Mouse (Mus musculus) midbrain, embryonic 16.5 days (tissue): ENCODE results near the gene Sorl1. TPM values are rescaled to one million over a fixed set of nuclear protein-coding genes. Genes with fewer than 3 reads are reported as not detected.

Experiments used
- ATAC-seq: fragments of 200-750 bp; cut with Nextera tagmentation; 2 replicates; pipeline ENCODE4 v1.8.0; 2017; ENCODE audit warnings: moderate TSS enrichment
- H3K27ac ChIP-seq: fragments of 300-500 bp; sonication (generic); 2 replicates; pipeline ENCODE4 v1.5.1; 2014; ENCODE audit warnings: mild to moderate bottlenecking, low read length, mixed read lengths
- H3K27me3 ChIP-seq: fragments of 300-500 bp; sonication (generic); 2 replicates; pipeline ENCODE4 v1.6.1; 2014; ENCODE audit warnings: low read depth, low read length, mixed read lengths; ENCODE audit not compliant: control insufficient read depth, insufficient read depth
- H3K36me3 ChIP-seq: fragments of 300-500 bp; sonication (generic); 2 replicates; pipeline ENCODE4 v1.6.1; 2014; ENCODE audit warnings: mild to moderate bottlenecking, low read length, moderate library complexity, mixed read lengths; ENCODE audit not compliant: control insufficient read depth, insufficient read depth
- H3K4me1 ChIP-seq: fragments of 300-500 bp; sonication (generic); 2 replicates; pipeline ENCODE4 v1.6.1; 2014; ENCODE audit warnings: mild to moderate bottlenecking, low read length, mixed read lengths; ENCODE audit not compliant: control insufficient read depth, insufficient read depth
- H3K4me2 ChIP-seq: fragments of 300-500 bp; sonication (generic); 2 replicates; pipeline ENCODE4 v1.6.1; 2014; ENCODE audit warnings: mild to moderate bottlenecking, low read length, mixed read lengths
- H3K4me3 ChIP-seq: fragments of 300-500 bp; sonication (generic); 2 replicates; pipeline ENCODE4 v1.5.1; 2014; ENCODE audit warnings: low read depth, mild to moderate bottlenecking, low read length, moderate library complexity, mixed read lengths
- H3K9ac ChIP-seq: fragments of 300-500 bp; sonication (generic); 2 replicates; pipeline ENCODE4 v1.6.1; 2014; ENCODE audit warnings: low read depth, low read length, mixed read lengths
- H3K9me3 ChIP-seq: fragments of 300-500 bp; sonication (generic); replicated peaks from 2 replicates; pipeline ENCODE4 v1.6.1; 2014; ENCODE audit warnings: mild to moderate bottlenecking, low read length, mixed read lengths; ENCODE audit not compliant: control insufficient read depth, poor library complexity, severe bottlenecking
- WGBS: fragments of 180-500 bp; shearing (Covaris S2); extraction: QIAGEN DNeasy Blood & Tissue Kit; methylation state at CpG from one replicate; pipeline ENCODE4 v1.1.7; 2014; 5-methylcytosine and 5-hydroxymethylcytosine counted together
- polyA plus RNA-seq: library from polyadenylated mRNA; unstranded; fragments of >200 nt; fragmentation: Nextera tagmentation; extraction: Ambion mirVana; gene quantifications from 2 replicates; pipeline ENCODE4 v1.2.1, GENCODE M21; 2015

Gene Sorl1
- polyA plus RNA-seq, 1 experiment from 2014 or later: 6.8 TPM

DNA sequence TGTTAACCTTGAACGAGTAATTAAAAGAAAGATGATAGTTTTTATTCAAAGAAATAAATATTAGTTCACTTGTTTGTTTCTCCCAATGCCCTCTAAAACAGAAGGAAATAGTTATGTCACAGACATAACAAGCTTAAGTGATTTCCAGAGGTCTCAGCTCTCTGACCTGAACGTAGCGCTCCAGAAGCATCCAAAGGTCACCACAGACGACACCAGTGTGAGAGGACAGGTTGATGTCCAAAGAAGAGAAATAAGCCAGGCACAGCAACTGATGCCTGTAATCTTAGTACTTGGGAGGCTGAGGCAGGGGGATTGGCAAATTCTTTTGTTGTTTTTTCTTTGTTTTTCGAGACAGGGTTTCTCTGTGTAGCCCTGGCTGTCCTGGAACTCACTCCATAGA, 67.5 kb downstream of the Sorl1 start:
- Histone ChIP-seq H3K4me1 (peaks cover 6% of the 10 kb centered on the region; the same call in 1 of the 2 replicates), H3K9me3 (no peaks in the 10 kb centered on the region), H3K4me2 (no peak overlapping the region), H3K4me3 (no peak overlapping the region), H3K27ac (no peak overlapping the region), H3K27me3 (no peaks in the 10 kb centered on the region), H3K9ac (no peak overlapping the region), H3K36me3 (no peaks in the 10 kb centered on the region)
- 89% methylated on average over 5 of the region's 5 CpGs for WGBS
- ATAC-seq: no peak

DNA sequence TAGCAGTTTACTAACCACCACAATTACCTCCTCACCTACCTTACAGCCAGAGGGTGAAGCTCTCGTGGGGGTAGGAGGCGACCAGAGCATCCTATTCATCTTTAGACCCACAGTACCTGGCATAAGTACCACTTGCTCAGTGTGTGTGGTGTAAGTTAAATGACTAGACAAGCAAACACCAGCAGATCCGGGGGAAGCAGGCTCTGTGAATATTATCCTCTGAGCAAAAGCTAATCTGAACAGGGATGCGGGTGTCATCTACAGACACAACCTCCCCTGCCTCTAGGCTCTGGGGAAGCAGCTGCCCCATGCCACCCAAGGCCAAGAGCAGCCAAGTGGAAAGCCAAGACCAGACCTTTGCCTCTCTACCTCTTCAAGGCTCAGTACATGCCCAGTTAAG, 68.7 kb downstream of the Sorl1 start:
- H3K9ac ChIP-seq: no peak overlapping the region
- no peak overlapping the region for H3K4me3 ChIP-seq
- no peak overlapping the region for H3K27ac ChIP-seq
- no peaks in the 10 kb centered on the region for H3K36me3 ChIP-seq
- no peaks in the 10 kb centered on the region; the same call in 1 of the 2 replicates for H3K27me3 ChIP-seq
- no peak for ATAC-seq
- WGBS: 79% methylated on average over 4 of the region's 4 CpGs
- no peak overlapping the region for H3K4me2 ChIP-seq
- peaks cover 6% of the 10 kb centered on the region; the same call in 1 of the 2 replicates for H3K4me1 ChIP-seq
- H3K9me3 ChIP-seq: no peaks in the 10 kb centered on the region

DNA sequence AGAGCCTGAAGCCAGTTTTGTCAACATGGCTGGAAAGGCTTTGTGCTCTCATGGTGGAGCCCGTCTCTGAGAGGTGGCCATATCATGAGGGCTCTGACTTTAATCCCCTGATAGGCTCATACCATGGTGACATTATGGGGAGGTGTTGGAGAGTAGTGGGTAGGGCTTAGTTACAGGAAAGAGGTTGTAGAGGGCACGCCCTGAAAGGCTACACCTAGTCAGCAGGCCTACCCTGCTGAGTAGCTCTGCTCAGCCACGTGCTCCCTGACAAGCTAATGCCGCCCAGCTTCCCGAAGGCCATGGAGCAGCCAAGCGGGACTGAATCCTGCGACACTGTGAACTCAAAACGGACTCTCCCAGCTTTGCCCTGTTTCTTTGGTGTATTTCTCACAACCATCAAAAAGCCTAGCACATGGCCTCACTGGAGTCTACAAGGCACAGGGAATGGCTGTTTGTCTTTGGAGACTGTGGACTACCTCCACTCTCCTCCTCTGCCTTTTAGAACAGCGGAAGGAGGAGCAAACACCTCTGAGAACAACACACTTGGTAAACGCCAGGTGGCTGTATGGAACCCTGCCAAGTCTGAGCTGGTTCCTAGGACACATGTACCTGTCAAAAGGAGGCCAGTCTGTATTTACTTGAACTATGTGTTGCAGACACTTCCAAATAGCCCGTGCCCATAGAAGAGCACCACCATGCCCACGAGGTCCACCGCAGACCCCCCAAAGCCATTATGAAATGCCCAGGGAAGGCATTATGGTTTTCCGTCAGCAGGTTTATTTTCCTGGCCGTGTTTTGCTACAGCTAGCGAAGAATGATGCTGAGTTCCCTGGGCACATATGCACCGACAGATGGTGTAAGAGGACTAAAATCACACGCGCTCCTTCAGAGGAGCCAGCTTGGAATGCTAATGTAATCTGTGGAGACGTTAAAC, 69.5 kb downstream of the Sorl1 start:
- no peak overlapping the region for H3K4me2 ChIP-seq
- peak; percentile 75 for ATAC-seq
- no peak overlapping the region for H3K4me3 ChIP-seq
- no peaks in the 10 kb centered on the region for H3K36me3 ChIP-seq
- H3K4me1 ChIP-seq: peaks cover 6% of the 10 kb centered on the region; the same call in 1 of the 2 replicates
- no peaks in the 10 kb centered on the region for H3K9me3 ChIP-seq
- no peak overlapping the region for H3K9ac ChIP-seq
- WGBS: 62% methylated on average over 20 of the region's 20 CpGs
- no peaks in the 10 kb centered on the region; the same call in 1 of the 2 replicates for H3K27me3 ChIP-seq
- peak overlapping the region; percentile 23; the same call in 1 of the 2 replicates for H3K27ac ChIP-seq

DNA sequence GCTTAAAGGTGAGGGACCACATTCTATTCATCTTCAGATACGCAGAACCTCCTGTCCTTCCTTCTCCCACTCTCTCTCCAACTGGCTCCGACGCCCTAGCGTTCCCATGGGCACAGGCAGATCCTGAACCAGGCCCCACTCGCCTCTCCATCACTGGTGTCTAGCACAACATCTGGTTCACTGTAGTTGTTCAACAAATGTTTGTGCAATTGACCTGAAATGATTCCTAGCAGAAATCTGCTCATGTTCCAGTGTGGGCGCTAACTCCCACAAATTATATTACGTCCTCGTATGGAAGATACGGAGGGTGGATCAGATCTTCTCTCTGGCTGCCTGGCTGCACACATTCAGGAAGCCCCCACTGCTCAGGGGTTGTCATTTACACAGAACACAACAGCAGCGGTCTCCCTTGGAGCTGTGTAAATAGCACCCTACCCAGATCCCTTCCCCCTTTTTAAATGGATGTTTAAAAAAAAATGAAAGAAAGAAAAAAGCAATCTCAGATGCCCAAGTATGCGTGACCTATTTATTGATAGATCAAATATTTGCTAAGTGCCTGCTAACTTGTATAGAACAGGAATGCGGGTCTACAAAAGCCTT, 70.4 kb downstream of the Sorl1 start:
- no peak overlapping the region for H3K4me2 ChIP-seq
- H3K4me3 ChIP-seq: no peak overlapping the region
- peak; percentile 52; the same call in 1 of the 2 replicates for ATAC-seq
- peaks cover 6% of the 10 kb centered on the region; the same call in 1 of the 2 replicates for H3K4me1 ChIP-seq
- H3K9ac ChIP-seq: no peak overlapping the region
- H3K27me3 ChIP-seq: no peaks in the 10 kb centered on the region; the same call in 1 of the 2 replicates
- WGBS: 64% methylated on average over 12 of the region's 12 CpGs
- no peaks in the 10 kb centered on the region for H3K9me3 ChIP-seq
- no peak overlapping the region for H3K27ac ChIP-seq
- H3K36me3 ChIP-seq: no peaks in the 10 kb centered on the region

DNA sequence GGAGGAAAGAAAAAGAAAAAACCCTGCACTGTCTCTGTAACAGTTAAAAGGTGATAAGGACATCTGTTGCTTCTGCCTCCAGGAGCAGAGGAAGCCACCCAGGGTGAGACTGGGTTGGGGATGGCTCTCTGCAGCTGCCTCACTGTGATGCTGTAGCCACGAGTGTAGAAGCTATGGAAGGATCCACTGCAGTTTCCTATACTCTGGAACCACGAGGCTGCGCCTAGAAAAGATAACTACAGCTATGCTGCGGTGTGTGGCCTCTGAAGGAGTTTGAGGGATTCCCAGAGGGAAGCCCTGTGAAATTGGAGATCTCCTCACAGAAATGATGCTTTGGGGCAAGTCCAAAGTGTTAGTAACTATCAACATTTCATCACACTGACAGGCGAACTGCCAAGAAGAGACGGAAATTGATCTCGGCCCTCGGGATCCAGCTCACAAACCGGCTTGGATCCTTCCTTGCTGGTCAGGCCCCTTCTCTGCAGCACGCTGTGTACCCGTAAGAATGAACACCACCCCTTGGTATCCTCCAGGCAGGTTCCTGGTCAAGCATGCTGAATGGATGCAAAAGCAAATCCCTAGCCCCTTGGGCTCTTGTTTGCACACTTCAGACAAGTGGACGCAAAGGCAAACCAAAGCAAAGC, 71.3 kb downstream of the Sorl1 start:
- Histone ChIP-seq H3K27ac (no peak overlapping the region), H3K4me2 (no peak overlapping the region), H3K27me3 (no peaks in the 10 kb centered on the region; the same call in 1 of the 2 replicates), H3K36me3 (no peaks in the 10 kb centered on the region), H3K4me3 (no peak overlapping the region), H3K9me3 (no peaks in the 10 kb centered on the region), H3K9ac (no peak overlapping the region), H3K4me1 (peaks cover 12% of the 10 kb centered on the region)
- no peak for ATAC-seq
- 68% methylated on average over 12 of the region's 12 CpGs for WGBS

DNA sequence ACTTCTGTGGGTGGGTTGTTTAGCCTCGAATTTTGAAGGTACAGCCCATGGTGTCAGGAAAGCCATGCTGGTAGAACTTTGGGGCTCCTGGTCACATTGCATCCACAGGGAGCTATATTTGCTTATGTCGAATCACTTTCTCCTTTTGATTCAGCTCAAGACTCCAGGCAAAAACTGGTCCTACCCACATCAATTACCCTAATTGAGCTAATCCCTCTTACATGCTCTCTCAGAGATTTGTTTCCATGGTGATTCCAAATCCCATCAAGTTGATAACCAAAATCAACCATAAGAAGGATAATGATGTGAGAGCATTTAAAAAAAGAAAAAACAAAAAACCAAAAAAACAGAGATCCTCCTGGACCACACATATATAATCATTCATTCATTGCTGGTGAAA, 75.6 kb downstream of the Sorl1 start:
- Histone ChIP-seq H3K27me3 (no peaks in the 10 kb centered on the region; the same call in 1 of the 2 replicates), H3K9ac (no peak overlapping the region), H3K27ac (no peak overlapping the region), H3K4me1 (peaks cover 6% of the 10 kb centered on the region), H3K4me2 (no peak overlapping the region), H3K9me3 (no peaks in the 10 kb centered on the region), H3K36me3 (peaks cover 3% of the 10 kb centered on the region), H3K4me3 (no peak overlapping the region)
- WGBS: 23% methylated on average over 2 of the region's 2 CpGs
- no peak for ATAC-seq

DNA sequence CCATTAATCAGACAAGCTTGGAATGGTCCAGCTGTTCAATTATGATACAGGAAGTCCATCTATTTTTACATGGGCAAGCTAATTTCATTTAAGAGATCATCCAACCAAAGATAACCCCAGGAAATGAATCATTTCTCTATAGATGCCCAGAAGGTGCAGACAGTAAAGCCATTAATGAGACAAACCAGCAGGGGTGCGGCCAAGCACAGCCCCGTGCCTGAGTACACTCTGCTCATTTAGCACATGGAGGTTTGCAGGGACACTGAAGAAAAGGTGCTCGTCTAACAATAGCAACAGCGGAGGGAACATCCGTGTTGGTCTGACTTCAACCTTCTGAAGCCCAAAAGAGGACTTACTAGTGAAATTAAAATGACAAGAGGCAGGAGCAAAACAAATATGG, 76.3 kb downstream of the Sorl1 start:
- peaks cover 7% of the 10 kb centered on the region for H3K36me3 ChIP-seq
- H3K27ac ChIP-seq: no peak overlapping the region
- no peaks in the 10 kb centered on the region; the same call in 1 of the 2 replicates for H3K27me3 ChIP-seq
- no peak for ATAC-seq
- H3K4me2 ChIP-seq: no peak overlapping the region
- 46% methylated on average over 5 of the region's 5 CpGs for WGBS
- no peak overlapping the region for H3K9ac ChIP-seq
- H3K9me3 ChIP-seq: no peaks in the 10 kb centered on the region
- H3K4me1 ChIP-seq: peaks cover 6% of the 10 kb centered on the region
- H3K4me3 ChIP-seq: no peak overlapping the region

DNA sequence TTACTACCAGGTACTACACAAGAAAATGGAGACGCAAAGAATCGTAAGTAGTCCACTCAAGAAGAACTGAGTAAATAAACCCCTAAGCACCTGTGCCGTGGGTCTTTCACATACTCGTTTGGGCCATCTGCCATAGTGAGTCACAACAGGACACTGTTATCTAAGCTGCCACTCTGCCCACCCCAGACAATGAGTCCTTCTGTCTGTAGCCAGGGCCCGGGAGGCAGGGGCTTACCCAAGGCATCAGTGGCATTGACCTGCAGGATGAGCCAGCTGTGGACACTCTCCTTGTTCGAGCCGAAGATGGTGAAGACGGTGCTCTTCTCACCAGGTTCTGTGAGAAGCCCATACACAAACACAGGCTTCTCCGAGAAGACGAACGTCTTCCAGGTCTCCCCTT, 77.8 kb downstream of the Sorl1 start:
- ATAC-seq: no peak
- no peak overlapping the region for H3K4me3 ChIP-seq
- H3K36me3 ChIP-seq: peaks cover 7% of the 10 kb centered on the region
- no peak overlapping the region for H3K27ac ChIP-seq
- H3K9ac ChIP-seq: no peak overlapping the region
- no peak overlapping the region for H3K4me2 ChIP-seq
- no peaks in the 10 kb centered on the region for H3K9me3 ChIP-seq
- H3K4me1 ChIP-seq: peaks cover 6% of the 10 kb centered on the region
- 89% methylated on average over 11 of the region's 11 CpGs for WGBS
- H3K27me3 ChIP-seq: no peaks in the 10 kb centered on the region; the same call in 1 of the 2 replicates
